Mouse (Mus musculus): ENCODE results near the gene Gria3. TPM values are rescaled to one million over a fixed set of nuclear protein-coding genes. Genes with fewer than 3 reads are reported as not detected.

The Gria3 gene
- polyA plus RNA-seq, 1 experiment from 2014 or later = 4.2 TPM

DNA sequence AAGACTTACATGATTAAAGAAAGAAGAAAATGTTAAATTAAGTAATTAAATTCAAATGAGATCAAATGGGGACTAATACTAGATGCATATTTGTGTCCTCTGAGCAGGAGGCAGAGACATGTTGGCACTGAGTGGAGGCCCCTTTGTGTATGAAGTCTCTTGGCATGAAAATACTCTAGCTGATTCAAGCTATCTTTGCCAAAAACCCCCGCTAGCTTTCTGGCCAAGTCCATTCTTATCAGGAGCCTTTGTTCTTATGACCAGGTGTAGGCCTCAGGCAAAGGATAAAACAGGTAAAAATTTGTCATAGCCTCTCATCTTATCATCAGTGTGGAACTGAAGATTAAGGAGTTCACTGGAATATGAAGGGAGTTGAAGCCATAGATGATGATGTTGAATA, 206.5 kb downstream of the Gria3 start:
- no peaks in the 10 kb centered on the region for H3K27me3 ChIP-seq (ENCODE audit: control insufficient read depth, insufficient read depth, low read length)
- H3K9me3 ChIP-seq (ENCODE audit: control insufficient read depth, low read length) = no peaks in the 10 kb centered on the region
- no peaks in the 10 kb centered on the region for H3K36me3 ChIP-seq (ENCODE audit: control insufficient read depth, insufficient read depth, low read length)
- H3K27ac ChIP-seq (ENCODE audit: low read depth, low read length) = no peak overlapping the region
- DNase-seq (ENCODE audit: low spot score) = no peak
- no peak overlapping the region for H3K9ac ChIP-seq (ENCODE audit: low read length)
- no peaks in the 10 kb centered on the region for H3K4me1 ChIP-seq (replicated peaks; ENCODE audit: control insufficient read depth, insufficient read depth, low read length)
- H3K4me2 ChIP-seq (ENCODE audit: low read depth, low read length, severe bottlenecking) = no peak overlapping the region
- WGBS = 90% methylated on average over 1 of the region's 1 CpGs
- no peak overlapping the region for H3K4me3 ChIP-seq (ENCODE audit: low read depth, low read length)
- no peak for ATAC-seq (replicated peaks; ENCODE audit: low FRiP score)

DNA sequence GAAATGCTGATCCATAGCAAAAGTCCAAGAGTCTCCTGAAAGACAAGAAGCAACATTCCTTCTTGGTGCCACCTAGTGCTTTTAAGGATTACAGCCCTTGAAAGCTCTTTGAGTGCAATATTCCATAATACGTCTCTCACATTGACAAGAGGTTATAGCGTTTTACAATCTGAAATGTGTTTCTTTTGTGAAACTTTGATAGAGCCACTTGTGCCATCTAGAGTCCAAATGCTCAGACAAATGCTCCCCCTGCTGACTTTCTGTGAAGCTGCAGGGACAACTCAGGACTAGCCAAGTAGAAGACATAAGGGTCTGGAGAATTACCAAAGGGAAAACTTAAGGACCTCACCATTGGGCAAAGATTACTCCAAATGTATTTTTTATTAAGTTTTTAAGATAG, 214.3 kb downstream of the Gria3 start:
- Histone ChIP-seq H3K36me3 (ENCODE audit: control insufficient read depth, insufficient read depth, low read length) (no peaks in the 10 kb centered on the region), H3K4me1 (replicated peaks; ENCODE audit: control insufficient read depth, insufficient read depth, low read length) (no peaks in the 10 kb centered on the region), H3K9me3 (ENCODE audit: control insufficient read depth, low read length) (no peaks in the 10 kb centered on the region), H3K4me3 (ENCODE audit: low read depth, low read length) (no peak overlapping the region), H3K27ac (ENCODE audit: low read depth, low read length) (no peak overlapping the region), H3K27me3 (ENCODE audit: control insufficient read depth, insufficient read depth, low read length) (no peaks in the 10 kb centered on the region), H3K4me2 (ENCODE audit: low read depth, low read length, severe bottlenecking) (no peak overlapping the region), H3K9ac (ENCODE audit: low read length) (no peak overlapping the region)
- DNase-seq (ENCODE audit: low spot score) (peak; percentile 50), ATAC-seq (replicated peaks; ENCODE audit: low FRiP score) (no peak)
- 51% methylated on average over 2 of the region's 2 CpGs for WGBS

GRCm38 (mm10) chrX:41616928-41617327, 216.3 kb downstream of the Gria3 start:
- Histone ChIP-seq H3K36me3 (ENCODE audit: control insufficient read depth, insufficient read depth, low read length) (no peaks in the 10 kb centered on the region), H3K27ac (ENCODE audit: low read depth, low read length) (no peak overlapping the region), H3K9ac (ENCODE audit: low read length) (no peak overlapping the region), H3K4me3 (ENCODE audit: low read depth, low read length) (no peak overlapping the region), H3K27me3 (ENCODE audit: control insufficient read depth, insufficient read depth, low read length) (no peaks in the 10 kb centered on the region), H3K4me2 (ENCODE audit: low read depth, low read length, severe bottlenecking) (no peak overlapping the region), H3K4me1 (replicated peaks; ENCODE audit: control insufficient read depth, insufficient read depth, low read length) (no peaks in the 10 kb centered on the region), H3K9me3 (ENCODE audit: control insufficient read depth, low read length) (no peaks in the 10 kb centered on the region)
- ATAC-seq (replicated peaks; ENCODE audit: low FRiP score) (no peak), DNase-seq (ENCODE audit: low spot score) (no peak)
- 94% methylated on average over 1 of the region's 1 CpGs for WGBS

- no peaks in the 10 kb centered on the region for H3K36me3 ChIP-seq (ENCODE audit: control insufficient read depth, insufficient read depth, low read length)
- 91% methylated on average over 2 of the region's 2 CpGs for WGBS
- no peaks in the 10 kb centered on the region for H3K9me3 ChIP-seq (ENCODE audit: control insufficient read depth, low read length)
- H3K27me3 ChIP-seq (ENCODE audit: control insufficient read depth, insufficient read depth, low read length) = no peaks in the 10 kb centered on the region
- no peaks in the 10 kb centered on the region for H3K4me1 ChIP-seq (replicated peaks; ENCODE audit: control insufficient read depth, insufficient read depth, low read length)
- no peak overlapping the region for H3K4me3 ChIP-seq (ENCODE audit: low read depth, low read length)
- ATAC-seq (replicated peaks; ENCODE audit: low FRiP score) (no peak), DNase-seq (ENCODE audit: low spot score) (no peak)
- H3K4me2 ChIP-seq (ENCODE audit: low read depth, low read length, severe bottlenecking) = no peak overlapping the region
- no peak overlapping the region for H3K9ac ChIP-seq (ENCODE audit: low read length)
- H3K27ac ChIP-seq (ENCODE audit: low read depth, low read length) = no peak overlapping the region
These were observed 217.7 kb downstream of the Gria3 start for GRCm38 (mm10) chrX:41618396-41618795.

DNA sequence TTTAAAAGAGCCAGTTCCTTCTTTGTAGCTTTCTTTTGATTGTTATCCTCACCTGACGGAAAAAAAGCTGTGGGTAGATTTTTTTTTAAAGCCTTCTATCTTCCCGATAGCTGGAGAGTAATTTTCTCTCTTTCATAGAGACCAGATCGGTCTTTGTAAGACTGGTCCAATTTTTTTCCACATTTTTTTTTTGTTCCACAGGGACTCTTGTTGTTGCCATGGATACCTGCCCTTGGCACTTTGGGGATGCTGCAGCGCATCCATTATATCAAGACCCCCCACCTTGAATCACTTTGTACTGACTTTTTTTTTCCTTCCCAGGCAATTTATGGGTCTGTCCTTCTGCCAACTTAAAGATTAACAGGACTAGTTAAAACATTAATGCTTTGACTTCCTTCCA, 232.9 kb downstream of the Gria3 start:
- H3K9ac ChIP-seq (ENCODE audit: low read length) = no peak overlapping the region
- no peak overlapping the region for H3K4me3 ChIP-seq (ENCODE audit: low read depth, low read length)
- H3K36me3 ChIP-seq (ENCODE audit: control insufficient read depth, insufficient read depth, low read length) = no peaks in the 10 kb centered on the region
- DNase-seq (ENCODE audit: low spot score) (no peak), ATAC-seq (replicated peaks; ENCODE audit: low FRiP score) (no peak)
- H3K9me3 ChIP-seq (ENCODE audit: control insufficient read depth, low read length) = no peaks in the 10 kb centered on the region
- H3K4me1 ChIP-seq (replicated peaks; ENCODE audit: control insufficient read depth, insufficient read depth, low read length) = no peaks in the 10 kb centered on the region
- H3K4me2 ChIP-seq (ENCODE audit: low read depth, low read length, severe bottlenecking) = no peak overlapping the region
- WGBS = 53% methylated on average over 4 of the region's 4 CpGs
- H3K27me3 ChIP-seq (ENCODE audit: control insufficient read depth, insufficient read depth, low read length) = no peaks in the 10 kb centered on the region
- no peak overlapping the region for H3K27ac ChIP-seq (ENCODE audit: low read depth, low read length)

- no peak for DNase-seq (ENCODE audit: low spot score)
- Histone ChIP-seq H3K4me3 (ENCODE audit: low read depth, low read length) (no peak overlapping the region), H3K36me3 (ENCODE audit: control insufficient read depth, insufficient read depth, low read length) (no peaks in the 10 kb centered on the region), H3K9ac (ENCODE audit: low read length) (no peak overlapping the region), H3K9me3 (ENCODE audit: control insufficient read depth, low read length) (no peaks in the 10 kb centered on the region), H3K27ac (ENCODE audit: low read depth, low read length) (no peak overlapping the region), H3K4me1 (replicated peaks; ENCODE audit: control insufficient read depth, insufficient read depth, low read length) (no peaks in the 10 kb centered on the region), H3K4me2 (ENCODE audit: low read depth, low read length, severe bottlenecking) (no peak overlapping the region), H3K27me3 (ENCODE audit: control insufficient read depth, insufficient read depth, low read length) (no peaks in the 10 kb centered on the region)
- WGBS = 65% methylated on average over 2 of the region's 2 CpGs
- no peak for ATAC-seq (replicated peaks; ENCODE audit: low FRiP score)
These were observed 244.3 kb downstream of the Gria3 start for GRCm38 (mm10) chrX:41644954-41645353.

DNA sequence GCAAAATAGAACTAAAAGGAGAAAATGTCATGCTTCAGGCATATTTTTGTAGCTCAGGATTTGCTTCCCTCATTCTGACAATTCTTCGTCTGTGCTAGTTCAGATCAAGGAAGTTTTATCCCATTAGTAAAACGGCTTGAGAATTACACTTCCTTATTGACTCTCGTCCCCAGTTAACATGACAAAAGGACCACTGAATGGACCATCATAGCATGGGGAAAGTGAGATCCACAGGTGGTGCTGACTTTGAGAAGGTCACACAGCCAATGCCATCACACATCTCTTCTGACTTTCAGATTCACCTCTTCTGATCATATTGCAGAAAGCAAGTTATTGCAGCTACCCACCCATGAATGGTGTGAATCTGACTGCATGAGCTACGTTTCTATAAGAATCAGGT, 257.1 kb downstream of the Gria3 start:
- Histone ChIP-seq H3K4me2 (ENCODE audit: low read depth, low read length, severe bottlenecking) (no peak overlapping the region), H3K4me1 (replicated peaks; ENCODE audit: control insufficient read depth, insufficient read depth, low read length) (no peaks in the 10 kb centered on the region), H3K9me3 (ENCODE audit: control insufficient read depth, low read length) (no peaks in the 10 kb centered on the region), H3K27me3 (ENCODE audit: control insufficient read depth, insufficient read depth, low read length) (no peaks in the 10 kb centered on the region), H3K4me3 (ENCODE audit: low read depth, low read length) (no peak overlapping the region), H3K36me3 (ENCODE audit: control insufficient read depth, insufficient read depth, low read length) (no peaks in the 10 kb centered on the region), H3K27ac (ENCODE audit: low read depth, low read length) (no peak overlapping the region), H3K9ac (ENCODE audit: low read length) (no peak overlapping the region)
- 52% methylated on average over 4 of the region's 4 CpGs for WGBS
- no peak for ATAC-seq (replicated peaks; ENCODE audit: low FRiP score)
- DNase-seq (ENCODE audit: low spot score) = no peak

- no peak overlapping the region for H3K27ac ChIP-seq (ENCODE audit: low read depth, low read length)
- H3K27me3 ChIP-seq (ENCODE audit: control insufficient read depth, insufficient read depth, low read length) = no peaks in the 10 kb centered on the region
- no peak overlapping the region for H3K9ac ChIP-seq (ENCODE audit: low read length)
- H3K4me3 ChIP-seq (ENCODE audit: low read depth, low read length) = no peak overlapping the region
- H3K36me3 ChIP-seq (ENCODE audit: control insufficient read depth, insufficient read depth, low read length) = no peaks in the 10 kb centered on the region
- DNase-seq (ENCODE audit: low spot score) (no peak), ATAC-seq (replicated peaks; ENCODE audit: low FRiP score) (no peak)
- H3K4me2 ChIP-seq (ENCODE audit: low read depth, low read length, severe bottlenecking) = no peak overlapping the region
- 49% methylated on average over 2 of the region's 2 CpGs for WGBS
- H3K9me3 ChIP-seq (ENCODE audit: control insufficient read depth, low read length) = no peaks in the 10 kb centered on the region
- H3K4me1 ChIP-seq (replicated peaks; ENCODE audit: control insufficient read depth, insufficient read depth, low read length) = no peaks in the 10 kb centered on the region
These were observed 288.2 kb downstream of the Gria3 start for GRCm38 (mm10) chrX:41688869-41689268.

- no peaks in the 10 kb centered on the region for H3K4me1 ChIP-seq (replicated peaks; ENCODE audit: control insufficient read depth, insufficient read depth, low read length)
- H3K27ac ChIP-seq (ENCODE audit: low read depth, low read length) = no peak overlapping the region
- DNase-seq (ENCODE audit: low spot score) = no peak
- H3K9me3 ChIP-seq (ENCODE audit: control insufficient read depth, low read length) = no peaks in the 10 kb centered on the region
- WGBS = 33% methylated on average over 1 of the region's 1 CpGs
- no peak overlapping the region for H3K4me2 ChIP-seq (ENCODE audit: low read depth, low read length, severe bottlenecking)
- H3K4me3 ChIP-seq (ENCODE audit: low read depth, low read length) = no peak overlapping the region
- ATAC-seq (replicated peaks; ENCODE audit: low FRiP score) = no peak
- H3K36me3 ChIP-seq (ENCODE audit: control insufficient read depth, insufficient read depth, low read length) = no peaks in the 10 kb centered on the region
- H3K27me3 ChIP-seq (ENCODE audit: control insufficient read depth, insufficient read depth, low read length) = no peaks in the 10 kb centered on the region
- no peak overlapping the region for H3K9ac ChIP-seq (ENCODE audit: low read length)
These were observed 291.4 kb downstream of the Gria3 start for GRCm38 (mm10) chrX:41692076-41692475.

Data from forebrain, embryonic 11.5 days (tissue).